Mouse (Mus musculus) lung, embryonic 14.5 days (tissue): Measurements from ENCODE around the gene Pxk. TPM values are rescaled to one million over a fixed set of nuclear protein-coding genes. Genes with fewer than 3 reads are reported as not detected.
A peak's percentile ranks its signal among the peaks of the same experiment; 100 is the strongest.

Source experiments
- ATAC-seq: fragments of 200-750 bp; cut with Nextera tagmentation; 2 replicates; pipeline ENCODE4 v1.8.0; 2017; ENCODE audit warnings: mild to moderate bottlenecking, moderate TSS enrichment, moderate library complexity; ENCODE audit not compliant: insufficient read depth
- DNase-seq: peaks from one replicate; pipeline ENCODE4 v3.0.0-alpha.2; 2015
- H3K27ac ChIP-seq: fragments of 300-500 bp; sonication (generic); 2 replicates; pipeline ENCODE4 v1.5.1; 2014; ENCODE audit warnings: low read depth, mild to moderate bottlenecking, moderate library complexity
- H3K27me3 ChIP-seq: fragments of 300-500 bp; sonication (generic); 2 replicates; pipeline ENCODE4 v1.6.1; 2014; ENCODE audit warnings: low read length, control low read depth; ENCODE audit not compliant: insufficient read depth
- H3K36me3 ChIP-seq: fragments of 300-500 bp; sonication (generic); 2 replicates; pipeline ENCODE4 v1.6.1; 2014; ENCODE audit warnings: control low read depth; ENCODE audit not compliant: insufficient read depth
- H3K4me1 ChIP-seq: fragments of 300-500 bp; sonication (generic); 2 replicates; pipeline ENCODE4 v1.6.1; 2014; ENCODE audit warnings: antibody characterized with exemption, control low read depth; ENCODE audit not compliant: insufficient read depth
- H3K4me2 ChIP-seq: fragments of 300-500 bp; sonication (generic); 2 replicates; pipeline ENCODE4 v1.6.1; 2014; ENCODE audit warnings: mild to moderate bottlenecking
- H3K4me3 ChIP-seq: fragments of 300-500 bp; sonication (generic); 2 replicates; pipeline ENCODE4 v1.5.1; 2014; ENCODE audit warnings: low read depth, low read length
- H3K9ac ChIP-seq: fragments of 300-500 bp; sonication (generic); 2 replicates; pipeline ENCODE4 v1.6.1; 2014
- H3K9me3 ChIP-seq: fragments of 300-500 bp; sonication (generic); 2 replicates; pipeline ENCODE4 v1.6.1; 2016; ENCODE audit warnings: low read depth, low read length, control low read depth
- CTCF ChIP-seq: IDR thresholded peaks from 2 replicates; pipeline ENCODE4 v1.5.1; 2016; ENCODE audit warnings: antibody characterized with exemption, low read depth
- WGBS: fragments of 180-500 bp; shearing (Covaris S2); extraction: QIAGEN DNeasy Blood & Tissue Kit; methylation state at CpG from one replicate; pipeline ENCODE4 v1.1.7; 2014; 5-methylcytosine and 5-hydroxymethylcytosine counted together
- polyA plus RNA-seq: library from polyadenylated mRNA; unstranded; fragments of >200 nt; fragmentation: Nextera tagmentation; extraction: Ambion mirVana; gene quantifications from 2 replicates; pipeline ENCODE4 v1.2.1, GENCODE M21; 2014

Pxk gene
- polyA plus RNA-seq, 1 experiment from 2014 or later = 31.2 TPM

- H3K36me3 ChIP-seq = no peaks in the 10 kb centered on the region
- no peak for ATAC-seq
- H3K27ac ChIP-seq = no peak overlapping the region
- no peak overlapping the region for H3K9ac ChIP-seq
- DNase-seq = no peak
- no peak overlapping the region for H3K4me3 ChIP-seq
- H3K4me2 ChIP-seq = no peak overlapping the region
- no peaks in the 10 kb centered on the region for H3K4me1 ChIP-seq
- H3K27me3 ChIP-seq = no peaks in the 10 kb centered on the region
- no peaks in the 10 kb centered on the region for H3K9me3 ChIP-seq
- TF ChIP-seq CTCF = no peak
- 76% methylated on average over 3 of the region's 3 CpGs for WGBS
Observed at GRCm38 (mm10) chr14:8201715-8202114, 103.7 kb downstream of the Pxk start.

GRCm38 (mm10) chr14:8206179-8206910 is 108.3 kb downstream of the Pxk start:
- no peak for DNase-seq
- WGBS = 51% methylated on average over 9 of the region's 9 CpGs
- Histone ChIP-seq H3K27me3 (no peaks in the 10 kb centered on the region), H3K4me1 (no peaks in the 10 kb centered on the region), H3K36me3 (no peaks in the 10 kb centered on the region), H3K27ac (no peak overlapping the region), H3K9ac (no peak overlapping the region), H3K4me3 (no peak overlapping the region), H3K4me2 (no peak overlapping the region), H3K9me3 (no peaks in the 10 kb centered on the region)
- ATAC-seq = no peak
- no peak for TF ChIP-seq CTCF

GRCm38 (mm10) chr14:8207105-8207504 is 109.1 kb downstream of the Pxk start:
- 0 out of 2 replicates have a peak, but pooled peaks have one; percentile 42 for ATAC-seq
- DNase-seq = no peak
- no peak overlapping the region for H3K4me2 ChIP-seq
- no peak overlapping the region for H3K27ac ChIP-seq
- H3K36me3 ChIP-seq = no peaks in the 10 kb centered on the region
- no peaks in the 10 kb centered on the region for H3K9me3 ChIP-seq
- no peak overlapping the region for H3K9ac ChIP-seq
- no peak for TF ChIP-seq CTCF
- H3K4me1 ChIP-seq = no peaks in the 10 kb centered on the region
- no peak overlapping the region for H3K4me3 ChIP-seq
- WGBS = 35% methylated on average over 5 of the region's 5 CpGs
- no peaks in the 10 kb centered on the region for H3K27me3 ChIP-seq

- no peaks in the 10 kb centered on the region for H3K36me3 ChIP-seq
- H3K27me3 ChIP-seq = no peaks in the 10 kb centered on the region
- WGBS = 84% methylated on average over 5 of the region's 5 CpGs
Observed at GRCm38 (mm10) chr14:8207543-8207942, 109.5 kb downstream of the Pxk start.

GRCm38 (mm10) chr14:8208876-8209275 is 110.9 kb downstream of the Pxk start:
- H3K4me2 ChIP-seq = no peak overlapping the region
- no peak overlapping the region for H3K9ac ChIP-seq
- H3K9me3 ChIP-seq = no peaks in the 10 kb centered on the region
- DNase-seq (no peak), ATAC-seq (no peak)
- no peaks in the 10 kb centered on the region for H3K4me1 ChIP-seq
- no peak overlapping the region for H3K27ac ChIP-seq
- H3K4me3 ChIP-seq = no peak overlapping the region
- H3K36me3 ChIP-seq = no peaks in the 10 kb centered on the region
- WGBS = 57% methylated on average over 3 of the region's 3 CpGs
- H3K27me3 ChIP-seq = no peaks in the 10 kb centered on the region
- no peak for TF ChIP-seq CTCF

More at GRCm38 (mm10) chr14:8207543-8207942, 109.5 kb downstream of the Pxk start:
- no peak overlapping the region for H3K9ac ChIP-seq
- no peak overlapping the region for H3K4me2 ChIP-seq
- H3K9me3 ChIP-seq = no peaks in the 10 kb centered on the region
- no peaks in the 10 kb centered on the region for H3K4me1 ChIP-seq
- no peak for TF ChIP-seq CTCF
- ATAC-seq (no peak), DNase-seq (no peak)
- no peak overlapping the region for H3K27ac ChIP-seq
- H3K4me3 ChIP-seq = no peak overlapping the region

- no peak overlapping the region for H3K27ac ChIP-seq
- H3K4me2 ChIP-seq = no peak overlapping the region
- no peaks in the 10 kb centered on the region for H3K4me1 ChIP-seq
- no peaks in the 10 kb centered on the region for H3K27me3 ChIP-seq
- no peak overlapping the region for H3K4me3 ChIP-seq
- no peak for TF ChIP-seq CTCF
- ATAC-seq (no peak), DNase-seq (no peak)
- H3K9ac ChIP-seq = no peak overlapping the region
- H3K36me3 ChIP-seq = no peaks in the 10 kb centered on the region
- no peaks in the 10 kb centered on the region for H3K9me3 ChIP-seq
- 81% methylated on average over 2 of the region's 2 CpGs for WGBS
Observed at GRCm38 (mm10) chr14:8209896-8210295, 111.9 kb downstream of the Pxk start.

- WGBS = 82% methylated on average over 2 of the region's 2 CpGs
- DNase-seq (no peak), ATAC-seq (no peak)
Observed at GRCm38 (mm10) chr14:8212996-8213395, 115.0 kb downstream of the Pxk start.

More at GRCm38 (mm10) chr14:8212996-8213395, 115.0 kb downstream of the Pxk start:
- H3K9me3 ChIP-seq = no peaks in the 10 kb centered on the region
- H3K27ac ChIP-seq = no peak overlapping the region
- H3K27me3 ChIP-seq = no peaks in the 10 kb centered on the region
- TF ChIP-seq CTCF = no peak
- no peak overlapping the region for H3K9ac ChIP-seq
- no peak overlapping the region for H3K4me2 ChIP-seq
- no peaks in the 10 kb centered on the region for H3K36me3 ChIP-seq
- H3K4me3 ChIP-seq = no peak overlapping the region
- no peaks in the 10 kb centered on the region for H3K4me1 ChIP-seq
